Mouse (Mus musculus): ENCODE measurements around the gene Pecam1.
"Not testable (repeated sequence)": the region's sequence is repeated elsewhere in the genome, so short reads cannot be mapped to it uniquely, and the experiment has no call there.

The Pecam1 gene

DNA sequence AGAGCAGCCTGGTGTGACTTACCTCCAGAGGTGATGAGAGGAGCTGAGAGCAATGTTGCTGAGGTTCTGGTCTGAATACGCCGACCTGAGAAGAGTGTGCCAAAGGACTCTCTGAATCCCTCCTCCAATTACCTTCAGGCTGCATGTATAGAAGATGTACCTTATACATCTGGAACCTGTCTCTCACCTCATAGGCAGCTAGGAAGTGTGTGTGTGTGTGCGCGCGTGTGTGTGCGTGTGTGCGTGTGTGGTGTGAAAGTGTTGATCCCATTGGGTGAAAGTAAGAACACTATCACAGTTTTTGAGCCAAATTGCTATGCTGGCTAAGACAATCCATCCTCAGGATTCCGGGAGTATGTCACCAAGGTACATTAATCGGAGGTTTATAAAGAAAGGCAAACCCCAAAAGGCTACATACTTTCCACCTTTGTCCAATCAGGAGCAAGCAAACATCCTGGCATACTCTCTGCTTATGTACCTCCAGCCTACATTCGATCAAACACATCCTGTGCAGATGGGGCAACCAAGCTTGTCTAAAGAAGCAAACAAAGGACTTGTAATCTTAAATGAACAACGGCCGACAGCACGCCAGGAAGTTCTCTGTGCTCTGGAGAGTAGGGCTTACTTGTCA is at the start of gene Pecam1:
Gene Pecam1, minus strand, starts transcription at position 508 of the 631 bp plus-strand sequence.
- no peak for DNase-seq

DNA sequence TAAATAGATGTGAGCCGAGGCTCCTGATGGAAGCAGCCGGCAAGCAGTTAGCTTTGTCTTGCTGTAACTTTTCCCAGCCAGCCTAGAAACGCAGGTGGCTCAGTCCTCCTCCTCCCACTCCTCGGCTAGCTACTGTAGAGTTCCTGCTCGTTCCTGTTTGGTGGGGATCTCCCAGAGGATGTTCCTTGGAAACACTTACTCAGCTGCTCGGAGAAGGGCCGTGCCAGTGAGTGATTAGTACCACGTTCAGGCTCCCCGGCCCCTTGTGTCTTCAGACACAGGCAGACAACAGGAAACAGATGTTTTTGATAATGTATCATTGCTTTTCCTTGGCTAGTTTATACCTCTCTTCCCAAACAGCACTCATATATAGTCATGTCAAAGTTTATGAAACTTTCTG is 45.3 kb upstream of the Pecam1 start:
- DNase-seq: no peak

DNA sequence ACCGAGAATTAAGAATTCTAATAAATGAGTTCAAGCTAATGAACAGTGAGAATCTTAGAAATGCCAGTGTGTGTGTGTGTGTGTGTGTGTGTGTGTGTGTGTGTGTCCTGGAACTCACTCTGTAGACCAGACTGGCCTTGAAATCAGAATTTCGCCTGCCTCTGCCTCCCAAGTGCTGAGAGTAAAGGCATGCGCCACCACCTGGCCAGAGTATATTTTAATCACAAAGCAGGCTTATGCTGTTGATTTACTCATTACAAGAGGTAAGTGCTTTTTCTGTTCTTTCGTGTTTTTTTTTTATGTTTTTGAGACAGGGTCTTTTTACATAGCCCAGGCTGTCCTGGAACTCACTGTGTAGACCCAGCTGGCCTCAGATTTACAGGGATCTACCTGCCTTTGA is 43.4 kb upstream of the Pecam1 start:
- DNase-seq: no peak

DNA sequence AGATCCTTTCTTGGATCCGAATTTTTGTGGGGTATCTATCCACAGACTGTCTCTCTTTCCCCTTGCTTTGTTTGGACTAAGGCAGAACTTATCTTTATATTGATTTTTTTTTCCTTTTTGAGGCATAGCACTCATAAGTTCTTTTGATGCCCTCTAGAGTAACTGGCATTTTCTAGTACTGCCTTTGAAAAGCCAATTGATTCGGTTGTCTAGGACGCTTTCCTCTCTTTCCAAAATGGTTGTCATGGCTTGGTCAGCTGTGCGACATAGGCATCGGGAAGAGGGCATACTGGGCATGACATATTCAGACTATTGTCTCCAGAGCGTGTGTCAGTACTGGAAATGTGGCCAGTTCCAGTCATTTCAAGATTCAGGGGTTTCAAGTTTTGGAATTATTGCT is 39.2 kb upstream of the Pecam1 start:
- DNase-seq: no peak

DNA sequence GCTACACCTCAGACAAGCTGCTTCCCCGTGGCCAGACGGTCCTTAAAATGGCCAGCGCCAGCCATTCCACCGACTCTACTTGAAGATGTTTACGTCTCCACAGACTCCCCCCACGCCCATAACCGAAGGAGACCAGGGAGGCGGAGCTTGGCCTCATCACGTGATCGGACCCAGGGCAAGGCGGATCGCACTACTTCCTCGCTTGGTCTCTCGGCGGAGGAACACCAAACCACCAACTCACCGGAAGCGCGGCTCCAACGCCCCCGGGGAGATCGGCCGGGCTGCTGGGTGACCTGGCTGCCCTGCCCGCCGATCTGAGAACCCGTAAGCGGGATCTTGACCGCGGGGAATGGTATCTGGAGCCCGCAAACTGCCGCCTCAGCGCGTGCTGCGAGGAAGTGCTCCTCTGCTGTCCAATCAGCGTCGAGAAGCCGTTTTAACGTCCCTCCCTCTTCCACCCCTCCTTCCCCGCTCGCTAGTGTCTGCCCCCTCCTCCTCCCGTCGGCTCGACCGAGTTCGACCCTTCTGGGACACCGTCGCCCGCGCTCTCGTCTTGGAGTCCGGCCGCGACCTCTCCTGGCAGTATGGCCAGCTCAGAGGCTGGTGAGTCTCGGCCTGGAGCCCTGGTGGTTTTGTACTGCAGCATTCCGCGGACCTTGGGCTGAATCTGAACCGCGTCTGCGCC is 38.5 kb upstream of the Pecam1 start, which contains the start of the genes Ddx5 and Cep95:
Gene Ddx5, minus strand, starts transcription at position 411 of the 685 bp plus-strand sequence.
Gene Cep95, plus strand, starts transcription at position 478 of the 685 bp plus-strand sequence.
- peak; percentile 99 for DNase-seq

DNA sequence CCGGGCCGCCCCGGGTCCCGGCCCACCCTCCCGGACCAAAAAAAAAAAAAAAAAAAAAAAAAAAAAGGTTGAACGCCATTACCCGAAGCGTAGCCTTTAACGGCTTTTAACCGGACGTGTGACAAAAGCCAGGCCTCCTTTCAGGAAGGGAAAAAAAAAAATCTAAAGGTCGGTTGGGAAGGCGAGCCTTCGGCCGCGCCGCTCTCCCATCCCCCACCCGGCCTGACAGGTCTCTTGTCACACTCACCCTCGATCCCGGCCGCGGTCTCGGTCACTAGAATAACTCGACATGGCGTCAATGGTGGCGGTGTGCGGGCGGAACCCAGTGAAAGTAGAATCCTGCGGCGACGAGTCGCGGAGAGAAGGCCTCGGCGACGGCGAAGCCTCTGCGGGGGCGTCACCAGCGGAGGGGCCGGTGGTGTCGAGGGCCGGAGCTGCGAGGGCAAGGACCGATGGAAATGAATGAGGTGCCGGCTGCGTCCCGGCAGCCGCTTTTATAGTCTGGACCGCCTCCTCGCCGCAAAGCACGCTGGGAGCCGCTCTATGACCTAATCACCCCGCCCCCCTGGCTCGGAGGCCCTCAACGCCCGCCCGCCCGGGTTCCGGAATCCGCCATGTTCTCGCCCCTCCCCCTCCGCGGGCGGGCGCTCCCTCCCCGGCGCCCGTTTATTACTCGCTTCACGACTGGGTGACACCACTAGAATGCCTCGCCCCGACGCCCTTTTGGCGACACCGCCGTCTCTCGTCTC is 37.8 kb upstream of the Pecam1 start:
- DNase-seq: peak; percentile 98

DNA sequence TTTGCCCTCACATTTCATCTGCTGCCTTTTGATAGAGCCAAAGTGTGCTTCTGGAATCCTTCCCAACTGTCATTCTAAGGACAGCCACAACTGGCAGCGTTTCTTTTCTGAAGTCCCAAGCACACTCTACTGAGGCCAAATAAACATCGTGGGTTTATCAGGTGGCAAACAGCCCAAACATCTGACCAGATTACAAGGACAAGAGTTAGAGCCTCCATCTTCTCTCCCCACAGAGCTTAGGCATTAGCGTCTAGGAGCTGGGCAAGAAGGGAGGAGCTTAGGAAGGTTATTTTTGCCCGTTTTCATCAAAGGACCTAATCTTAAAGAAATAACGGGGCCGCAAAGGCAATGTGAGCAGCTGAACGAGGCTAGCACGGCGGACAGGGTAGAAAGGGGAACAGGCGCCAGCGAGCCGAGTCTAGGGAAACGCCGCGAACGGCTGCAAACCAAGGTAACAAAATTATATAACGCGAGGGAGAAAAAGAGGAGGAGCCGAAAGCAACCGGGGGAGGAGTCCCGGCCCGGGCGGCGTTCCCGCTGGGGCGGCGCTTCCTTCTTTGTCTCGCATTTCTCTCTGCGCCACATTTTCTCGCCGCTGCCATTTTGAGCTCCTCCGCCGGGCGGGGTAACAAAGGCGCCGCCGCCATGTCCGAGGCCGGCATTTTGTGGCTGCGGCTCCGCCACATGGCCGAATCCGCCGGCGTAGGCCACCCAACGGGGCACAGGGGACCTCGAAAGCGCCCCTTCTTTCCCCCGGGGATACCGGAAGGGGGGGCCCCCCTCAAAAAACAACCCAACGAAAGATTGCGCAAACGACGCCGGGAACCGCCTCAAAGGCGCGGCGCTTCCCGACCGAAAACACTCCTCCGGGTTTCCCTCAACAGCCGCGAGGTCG is 37.0 kb upstream of the Pecam1 start:
- peak; percentile 97 for DNase-seq

DNA sequence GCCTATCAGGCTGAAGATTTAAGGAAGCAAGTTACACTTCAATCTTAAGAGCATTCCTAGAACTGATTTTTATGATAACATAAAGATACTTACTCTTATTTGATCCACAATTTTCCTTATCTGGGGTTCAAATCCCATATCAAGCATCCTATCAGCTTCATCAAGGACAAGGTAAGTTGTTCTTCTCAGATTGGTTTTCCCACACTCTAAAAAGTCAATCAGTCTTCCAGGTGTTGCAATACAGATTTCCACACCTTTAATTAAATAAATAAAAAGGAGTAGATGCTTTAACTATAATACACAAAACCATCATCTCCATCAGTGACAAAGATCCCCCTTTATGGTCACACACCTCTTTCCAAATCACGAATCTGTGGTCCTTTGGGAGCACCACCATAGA is 34.6 kb upstream of the Pecam1 start:
- DNase-seq: no peak

DNA sequence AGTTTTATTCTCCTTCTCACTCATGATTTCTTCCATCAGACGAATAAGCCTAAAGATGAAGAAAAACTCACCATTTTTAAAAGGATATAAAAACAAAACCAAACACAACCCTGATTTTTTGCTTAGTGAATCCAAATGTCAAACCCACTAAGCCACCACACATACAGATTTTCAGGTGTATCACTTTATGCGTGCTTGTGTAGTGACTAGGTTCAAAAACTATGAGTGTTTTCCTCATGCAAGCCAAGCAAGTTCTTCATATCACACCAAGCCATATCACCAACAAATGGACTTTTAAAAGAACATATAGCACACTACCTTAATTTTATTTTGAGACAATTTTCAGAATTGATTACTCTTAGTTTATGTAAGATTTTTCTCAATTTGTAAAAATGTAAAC is 34.0 kb upstream of the Pecam1 start:
- no peak for DNase-seq

DNA sequence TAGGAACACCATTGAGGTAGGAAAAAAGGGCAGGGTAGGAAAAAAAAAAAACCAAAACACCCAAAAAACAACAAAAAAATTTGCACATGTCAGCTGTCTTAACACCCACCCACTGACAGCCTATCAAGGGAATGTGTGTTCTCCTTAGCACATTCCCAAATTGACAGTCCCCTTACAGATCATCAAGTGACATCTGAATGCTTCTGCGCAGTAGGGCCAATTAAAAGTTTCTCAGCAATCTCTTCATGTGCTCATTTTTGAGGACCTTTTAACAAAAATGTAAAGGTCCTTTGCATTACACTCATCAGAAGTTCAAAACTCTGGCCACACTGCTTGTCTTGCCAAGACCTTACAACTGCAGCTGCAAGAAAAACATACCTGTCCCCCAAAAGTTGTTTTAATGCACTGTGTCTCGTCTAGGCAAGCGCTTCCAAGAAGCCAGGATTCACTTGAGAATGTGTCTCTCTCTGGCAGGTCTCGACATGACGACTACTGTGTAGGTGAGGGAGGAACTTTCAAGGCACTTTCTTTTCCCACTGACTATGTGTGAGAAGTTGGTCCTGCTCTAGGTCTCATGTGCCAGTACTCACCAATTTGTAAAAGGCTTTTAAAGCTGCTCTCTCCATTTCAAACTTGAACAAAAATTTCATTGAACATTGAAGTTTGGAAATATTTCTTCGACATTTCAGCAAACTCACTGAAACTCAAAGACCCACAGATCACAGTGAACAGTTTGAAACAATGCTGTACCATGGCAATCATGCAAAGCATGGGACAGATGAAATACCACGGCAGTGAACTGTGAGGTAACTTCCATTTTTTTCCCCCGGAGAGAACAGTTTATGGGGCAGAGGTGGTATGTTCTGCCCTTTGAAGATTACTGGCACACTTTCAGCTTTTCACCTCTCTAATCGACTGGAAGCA is 32.7 kb upstream of the Pecam1 start:
- no peak for DNase-seq

DNA sequence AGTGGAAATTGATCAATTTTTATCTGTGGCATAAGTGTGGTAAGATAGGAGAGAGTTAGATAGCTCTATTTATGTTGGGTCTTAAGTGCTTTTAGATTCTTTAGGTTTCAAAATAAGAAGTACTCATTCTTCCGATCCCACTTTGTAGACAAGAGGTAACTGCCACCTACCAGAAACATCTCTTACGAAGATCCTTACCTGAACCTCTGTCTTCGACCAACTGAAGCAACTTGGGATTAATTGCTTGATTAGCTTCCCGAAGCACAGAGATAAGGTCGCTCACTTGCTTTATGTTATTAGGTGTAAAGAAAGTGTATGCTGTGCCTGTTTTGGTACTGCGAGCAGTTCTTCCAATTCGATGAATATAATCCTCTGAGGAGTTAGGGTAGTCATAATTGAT is 31.8 kb upstream of the Pecam1 start:
- not testable (repeated sequence) for DNase-seq

DNA sequence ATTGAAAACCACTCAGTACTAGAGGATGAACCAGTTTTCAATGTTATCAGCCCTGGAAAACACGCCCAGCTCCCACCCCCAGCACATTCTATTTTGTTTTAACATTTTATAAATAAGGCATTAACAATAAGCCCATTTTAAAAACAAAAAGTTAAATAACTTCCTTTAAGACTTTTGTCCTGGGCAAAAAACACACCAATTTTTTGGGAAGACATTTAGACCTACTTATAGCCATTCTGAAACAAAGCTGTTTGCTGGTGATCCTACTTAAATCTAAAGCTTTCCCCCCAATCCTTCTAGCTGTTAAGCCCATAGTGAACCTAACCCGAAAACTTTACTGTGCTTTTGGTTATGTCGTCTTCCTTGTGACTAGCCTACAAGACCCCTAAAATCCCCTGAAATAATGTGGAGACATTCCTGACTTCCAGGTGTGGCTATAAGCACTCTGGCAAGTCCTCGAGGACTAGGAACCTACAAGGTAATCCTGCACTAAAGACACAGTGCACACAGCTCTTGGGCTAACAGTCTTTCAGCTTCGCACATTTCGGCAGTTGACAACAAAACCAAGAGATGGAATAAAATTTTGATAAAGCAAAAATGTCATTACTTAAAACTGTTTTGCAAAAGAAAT is 30.3 kb upstream of the Pecam1 start:
- DNase-seq: no peak

DNA sequence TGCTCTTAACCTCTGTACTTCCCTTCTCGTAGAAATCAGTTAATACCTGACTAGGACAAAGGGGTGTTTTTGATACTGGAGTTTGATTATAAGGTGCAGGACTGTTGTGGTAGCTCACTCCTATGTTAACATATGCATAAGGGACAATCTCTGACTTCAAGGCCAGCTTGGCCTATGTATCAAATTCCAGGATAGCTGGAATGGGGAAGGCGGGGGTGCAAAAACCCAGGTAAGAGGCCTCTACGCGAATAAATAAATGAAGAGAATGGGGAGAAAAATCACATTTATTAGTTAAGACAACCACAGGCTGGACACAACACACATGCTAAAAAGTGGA is 29.6 kb upstream of the Pecam1 start:
- no peak for DNase-seq

DNA sequence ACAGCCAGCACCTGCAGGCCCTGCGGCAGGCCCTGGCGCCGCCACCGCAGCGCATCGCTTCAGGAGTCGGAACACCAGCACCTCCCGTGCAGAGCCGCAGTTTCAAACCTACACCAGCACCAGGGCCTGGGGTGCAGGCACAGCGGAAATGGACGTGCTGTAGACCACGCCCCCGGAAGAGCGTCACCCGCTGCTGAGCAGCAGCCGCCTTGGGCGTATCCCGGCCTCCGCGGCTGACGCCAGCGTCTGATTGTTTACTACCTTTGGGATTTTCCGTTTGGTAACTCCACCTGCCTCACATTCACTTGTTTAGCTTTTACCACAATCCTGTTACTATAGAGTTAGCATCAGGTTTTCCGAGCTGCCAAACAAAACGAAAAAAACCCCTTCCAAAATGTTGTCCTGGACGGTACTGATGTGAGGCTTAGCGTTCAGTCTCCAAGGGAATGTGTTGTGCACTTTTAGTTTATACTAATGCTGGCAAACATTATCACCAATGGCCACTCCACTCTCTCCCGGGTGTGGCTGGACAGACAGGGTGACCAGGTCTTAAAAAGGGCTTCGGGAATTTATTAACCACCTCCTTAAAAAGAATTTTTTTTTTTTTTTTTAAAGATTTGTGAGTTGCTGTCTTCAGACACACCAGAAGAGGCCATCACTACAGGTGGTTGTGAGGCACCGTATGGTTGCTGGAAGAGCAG is 29.1 kb upstream of the Pecam1 start, which contains the start of gene Polg2:
Gene Polg2, minus strand, starts transcription at position 150 of the 701 bp plus-strand sequence.
- DNase-seq: peak; percentile 95

DNA sequence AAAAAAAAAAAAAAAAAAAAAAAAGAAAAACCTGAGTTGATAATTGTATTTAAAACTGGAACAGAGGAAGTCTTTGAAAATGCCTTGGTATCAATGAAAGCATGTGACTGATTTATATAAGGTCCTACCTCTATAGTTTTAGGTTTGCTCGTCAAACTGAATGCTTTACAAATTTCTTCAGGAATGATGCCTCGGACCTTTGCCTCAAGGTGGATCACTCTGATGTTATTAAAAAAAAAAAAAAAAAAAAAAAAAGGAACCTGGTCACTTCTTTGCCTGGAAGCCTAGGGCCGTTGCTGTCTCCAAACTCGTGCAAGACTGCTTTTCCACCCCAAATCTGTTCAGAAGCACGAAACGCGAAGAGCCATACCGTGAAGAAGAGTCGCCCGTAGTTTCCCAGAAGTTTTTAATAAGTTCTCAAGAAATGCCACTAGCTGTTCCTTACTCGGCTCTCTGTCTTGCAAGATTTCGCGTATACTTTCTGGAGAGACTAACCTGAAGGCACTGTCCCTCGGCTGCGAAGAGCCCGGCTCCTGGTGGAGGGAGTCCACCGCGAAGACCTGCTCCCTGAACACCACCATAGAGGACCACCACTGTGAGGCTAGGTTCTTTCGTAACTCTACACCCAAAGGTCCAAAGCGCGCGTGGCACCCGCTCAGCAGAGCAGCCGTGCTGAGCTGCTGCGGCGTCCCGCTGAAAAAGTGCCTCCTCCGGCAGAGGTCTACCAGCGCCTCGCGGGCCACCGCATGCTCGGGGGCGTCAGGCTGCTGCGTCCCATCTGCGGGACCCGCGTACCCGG is 28.4 kb upstream of the Pecam1 start:
- DNase-seq: no peak

DNA sequence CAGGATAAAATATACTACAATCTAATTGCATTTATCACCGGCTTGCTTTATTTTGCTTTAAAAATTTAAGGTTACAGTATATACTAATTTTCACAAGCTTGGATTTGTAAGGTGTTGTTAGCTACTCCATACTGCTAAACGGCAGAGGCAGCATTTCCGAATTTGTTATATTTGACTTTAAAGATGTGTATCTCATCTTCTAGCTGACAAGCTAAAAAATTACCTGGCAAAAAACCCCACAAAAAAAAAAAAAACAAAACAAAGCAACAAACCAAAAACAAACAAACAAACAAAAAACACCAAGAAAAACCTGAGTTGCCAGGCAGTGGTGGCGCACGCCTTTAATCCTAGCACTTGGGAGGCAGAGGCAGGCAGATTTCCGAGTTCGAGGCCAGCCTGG is 27.7 kb upstream of the Pecam1 start:
- no peak for DNase-seq

DNA sequence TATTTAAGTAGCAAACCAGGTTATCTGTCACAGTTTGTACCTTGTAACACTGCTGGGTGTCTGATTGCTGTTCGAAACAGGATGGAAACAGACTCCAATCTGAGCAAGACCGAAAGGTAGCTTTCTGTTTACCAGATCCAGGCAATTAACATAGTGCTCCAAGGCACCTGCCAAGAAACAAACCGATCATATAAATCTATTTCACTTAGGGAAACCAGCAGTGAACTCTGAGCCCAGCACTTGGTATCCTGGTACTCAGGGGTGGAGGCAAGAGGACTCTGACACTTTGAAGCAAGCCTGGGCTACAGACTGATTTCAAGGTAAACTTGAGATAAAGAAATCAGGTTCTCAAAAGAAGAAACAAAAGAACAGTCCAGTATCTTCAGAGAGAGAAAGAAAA is 27.0 kb upstream of the Pecam1 start:
- peak; percentile 65 for DNase-seq

DNA sequence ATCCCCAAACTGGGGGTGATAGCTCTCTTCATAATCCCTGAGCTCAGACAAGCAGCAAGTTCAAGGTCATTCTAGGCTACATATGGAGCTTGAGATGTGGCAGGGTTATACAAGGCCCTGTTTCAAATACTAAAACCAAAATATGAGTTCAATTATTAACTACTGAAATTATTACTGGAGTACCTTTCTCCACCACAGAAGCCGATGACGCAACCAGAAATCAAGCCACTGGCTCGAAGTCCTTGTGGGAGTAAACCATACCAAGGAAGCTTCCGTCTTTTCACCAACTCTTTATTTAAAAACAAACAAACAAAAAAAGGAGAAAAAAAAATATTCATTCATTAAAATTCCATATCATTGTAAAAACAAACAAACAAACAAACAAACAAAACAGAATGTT is 26.5 kb upstream of the Pecam1 start:
- peak; percentile 79 for DNase-seq

DNA sequence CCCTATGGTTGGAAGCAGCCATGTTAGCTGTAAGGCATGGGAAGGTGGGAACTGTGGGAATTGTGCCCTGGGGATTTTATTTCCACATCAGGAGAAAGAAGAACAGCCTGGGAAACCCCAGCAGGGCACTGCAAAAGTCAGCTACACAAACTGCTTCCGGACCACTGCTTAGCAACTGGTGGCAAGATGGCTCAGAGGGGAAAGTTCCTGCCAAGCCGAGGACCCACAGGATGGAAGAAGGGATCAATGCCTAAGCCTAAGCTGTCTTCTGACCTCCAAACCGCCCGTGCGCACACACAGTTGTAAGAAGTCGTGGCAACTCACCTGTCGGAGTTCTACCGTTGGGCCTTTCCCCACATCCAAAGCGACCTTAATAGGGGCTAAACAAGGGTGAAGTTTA is 22.6 kb upstream of the Pecam1 start:
- DNase-seq: no peak
